Mouse (Mus musculus): ENCODE measurements at regions not wholly inside any gene's neighbourhood (a gene's known extent, or its start where the extent isn't known, plus 50 kb on each side); places are given as distances from the start of the nearest gene placed in this dataset.

DNA sequence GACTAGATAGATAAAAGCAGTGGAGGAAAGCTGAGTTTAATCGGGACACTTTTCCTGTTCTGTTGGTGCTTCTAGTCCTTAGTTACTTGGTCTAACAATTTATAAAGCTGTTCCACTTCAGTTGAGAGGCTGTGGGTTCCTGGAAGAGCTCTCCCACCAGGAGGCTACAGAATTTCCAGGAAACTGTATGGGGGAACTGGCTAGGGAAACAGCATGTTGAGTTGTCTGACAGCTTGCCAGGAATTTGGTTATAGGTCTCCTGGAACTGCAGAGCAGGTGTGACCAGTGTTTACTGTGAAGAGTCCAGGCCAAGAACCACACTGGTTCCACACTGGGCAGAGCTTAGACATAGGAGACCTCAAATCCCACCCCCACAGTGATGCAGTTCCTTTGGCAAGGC lies 65.0 kb upstream of the Pik3cg start:
- ATAC-seq (replicated peaks in 1 of 2; ENCODE audit: insufficient read depth in 1 of 2, low FRiP score in 2 of 2, low TSS enrichment in 1 of 2, low read depth in 1 of 2, poor library complexity in 2 of 2, severe bottlenecking in 2 of 2), result no peak

DNA sequence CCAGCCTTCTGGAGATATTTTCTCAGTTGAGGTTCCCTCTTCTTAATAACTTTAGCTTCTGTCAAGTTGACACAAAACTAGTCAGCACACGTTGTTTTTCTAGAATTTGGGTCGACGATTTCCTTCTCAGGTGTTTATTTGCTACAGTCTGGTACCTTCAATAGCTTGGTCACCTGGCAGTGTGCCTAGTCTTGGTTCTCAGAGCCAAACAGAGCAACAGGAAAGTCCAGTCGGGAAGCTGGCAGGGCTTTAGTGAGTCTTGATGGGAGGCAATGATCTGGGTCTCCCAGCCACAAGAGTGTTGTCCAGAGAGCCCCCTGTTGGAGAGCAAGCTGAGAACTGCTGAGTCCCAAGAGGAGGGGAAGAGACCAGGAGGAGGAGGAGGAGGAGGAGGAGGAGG lies 71.4 kb upstream of the Pik3cg start:
- no peak for ATAC-seq (replicated peaks in 1 of 2; ENCODE audit: insufficient read depth in 1 of 2, low FRiP score in 2 of 2, low TSS enrichment in 1 of 2, low read depth in 1 of 2, poor library complexity in 2 of 2, severe bottlenecking in 2 of 2)

DNA sequence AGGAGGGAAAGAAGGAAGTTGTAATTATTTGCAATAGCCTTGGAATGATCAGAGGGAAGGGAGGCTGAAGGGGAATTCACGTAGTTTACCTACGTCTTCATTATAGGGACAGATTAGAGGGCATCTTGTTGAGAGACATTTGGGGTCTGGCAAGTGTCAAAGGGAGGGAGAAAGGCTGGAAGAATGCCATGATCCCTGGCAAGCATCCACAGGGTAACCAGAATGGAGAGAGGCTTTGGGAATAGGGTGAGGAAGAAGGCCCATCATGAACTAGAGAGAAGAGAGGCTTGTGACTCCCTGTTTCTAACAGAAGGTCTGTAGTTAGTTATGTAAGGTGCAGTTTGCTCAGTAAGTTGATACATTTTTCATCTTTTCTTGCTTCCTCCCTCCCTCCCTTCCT lies 71.8 kb upstream of the Pik3cg start:
- no peak for ATAC-seq (replicated peaks in 1 of 2; ENCODE audit: insufficient read depth in 1 of 2, low FRiP score in 2 of 2, low TSS enrichment in 1 of 2, low read depth in 1 of 2, poor library complexity in 2 of 2, severe bottlenecking in 2 of 2)

DNA sequence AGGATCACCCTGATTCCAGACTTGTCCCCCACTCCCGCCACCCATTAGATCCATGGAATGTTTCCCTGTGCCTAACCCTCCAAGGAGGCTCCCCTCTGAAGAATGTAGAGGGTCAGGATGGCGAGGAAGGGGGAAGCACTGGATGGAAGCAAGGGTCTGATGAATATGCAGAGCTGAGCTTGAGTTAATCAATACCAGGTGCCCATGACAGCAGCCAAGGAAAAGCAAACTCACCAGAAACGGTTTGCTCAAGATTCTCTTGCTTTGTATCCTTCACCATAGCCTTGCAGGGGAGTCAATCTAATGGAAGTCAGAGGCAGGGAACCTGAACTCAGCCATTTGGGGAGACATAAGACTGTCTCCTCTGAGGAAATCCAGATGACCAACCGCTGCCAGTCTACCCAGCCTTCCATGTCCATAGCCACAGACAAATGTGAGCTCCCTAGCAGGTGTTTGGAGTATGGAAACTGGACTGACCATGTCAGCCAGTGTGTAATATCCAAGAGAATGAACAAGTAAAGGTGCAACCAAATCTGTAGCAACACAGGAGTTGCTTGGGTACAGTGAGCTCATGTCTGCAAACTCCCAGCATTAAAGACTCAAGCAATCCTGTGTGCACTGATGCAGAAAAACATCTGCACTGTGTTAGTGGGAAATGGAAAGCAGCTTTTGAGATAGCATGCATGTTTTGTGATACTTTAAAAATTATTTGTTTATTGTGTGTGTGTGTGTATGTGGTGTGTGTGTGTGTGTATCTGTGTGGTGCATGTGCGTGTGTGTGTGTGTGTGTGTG lies 74.1 kb upstream of the Pik3cg start:
- no peak for ATAC-seq (replicated peaks in 1 of 2; ENCODE audit: insufficient read depth in 1 of 2, low FRiP score in 2 of 2, low TSS enrichment in 1 of 2, low read depth in 1 of 2, poor library complexity in 2 of 2, severe bottlenecking in 2 of 2)

DNA sequence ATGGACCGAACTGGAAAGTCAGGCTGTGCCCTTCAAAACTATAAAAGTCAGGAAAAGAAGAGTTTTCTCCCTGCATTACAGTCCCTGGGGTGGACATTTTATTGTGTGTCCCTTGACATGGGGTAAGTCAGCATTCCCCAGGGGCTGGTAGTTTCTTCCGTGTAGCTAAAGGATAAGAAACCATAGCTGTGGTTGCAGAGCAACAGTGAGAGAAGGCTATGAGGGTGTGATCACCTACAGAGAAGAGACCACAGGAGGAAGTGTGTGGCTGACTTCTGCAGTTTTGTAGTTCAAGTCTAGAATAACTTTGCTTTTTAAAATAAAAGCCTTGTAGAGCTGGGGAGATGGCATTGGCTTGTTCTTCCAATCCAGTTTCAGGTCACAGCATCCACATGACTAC lies 76.6 kb upstream of the Pik3cg start:
- ATAC-seq (replicated peaks in 1 of 2; ENCODE audit: insufficient read depth in 1 of 2, low FRiP score in 2 of 2, low TSS enrichment in 1 of 2, low read depth in 1 of 2, poor library complexity in 2 of 2, severe bottlenecking in 2 of 2), result peak; percentile 27 to 29; a peak in 2 of 4 replicates

DNA sequence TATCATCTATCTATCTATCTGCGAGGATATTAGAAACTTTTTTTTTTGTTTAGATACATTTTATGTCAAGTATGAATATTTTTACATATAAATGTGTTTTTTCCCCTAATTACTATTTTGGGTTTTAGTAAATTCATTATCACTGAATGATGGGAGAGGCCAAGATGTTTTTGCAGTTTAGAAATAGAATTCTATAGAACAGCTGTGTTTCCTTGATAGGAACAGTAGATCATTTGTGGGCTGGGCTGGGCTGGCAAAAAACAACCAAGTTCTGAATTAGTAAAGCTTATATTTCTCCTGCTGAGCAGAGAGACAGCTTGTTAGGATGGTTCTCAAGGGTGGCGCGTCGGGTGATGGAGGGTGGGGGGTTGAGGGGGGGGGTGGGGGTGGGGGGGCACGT lies 78.2 kb upstream of the Pik3cg start:
- ATAC-seq (replicated peaks in 1 of 2; ENCODE audit: insufficient read depth in 1 of 2, low FRiP score in 2 of 2, low TSS enrichment in 1 of 2, low read depth in 1 of 2, poor library complexity in 2 of 2, severe bottlenecking in 2 of 2), result no peak

DNA sequence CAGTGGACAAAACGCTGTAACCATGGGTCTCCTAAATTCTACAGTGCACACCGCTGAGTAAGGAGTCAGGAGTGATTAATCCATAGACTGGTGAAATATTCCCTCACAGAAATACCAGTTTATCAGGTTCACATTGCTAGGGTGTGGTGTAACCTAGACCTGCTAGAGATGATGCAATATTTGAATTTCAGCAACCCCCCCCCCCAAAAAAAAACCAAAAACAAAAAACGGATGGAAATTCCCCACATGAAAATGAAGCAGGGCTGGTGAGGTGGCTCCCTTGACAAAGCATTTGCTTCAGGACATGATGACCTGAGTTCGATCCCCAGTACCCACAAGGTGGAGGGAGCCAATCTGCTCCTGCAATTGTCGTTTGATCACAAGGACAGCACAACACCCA lies 82.7 kb upstream of the Pik3cg start:
- ATAC-seq (replicated peaks in 1 of 2; ENCODE audit: insufficient read depth in 1 of 2, low FRiP score in 2 of 2, low TSS enrichment in 1 of 2, low read depth in 1 of 2, poor library complexity in 2 of 2, severe bottlenecking in 2 of 2), result no peak

DNA sequence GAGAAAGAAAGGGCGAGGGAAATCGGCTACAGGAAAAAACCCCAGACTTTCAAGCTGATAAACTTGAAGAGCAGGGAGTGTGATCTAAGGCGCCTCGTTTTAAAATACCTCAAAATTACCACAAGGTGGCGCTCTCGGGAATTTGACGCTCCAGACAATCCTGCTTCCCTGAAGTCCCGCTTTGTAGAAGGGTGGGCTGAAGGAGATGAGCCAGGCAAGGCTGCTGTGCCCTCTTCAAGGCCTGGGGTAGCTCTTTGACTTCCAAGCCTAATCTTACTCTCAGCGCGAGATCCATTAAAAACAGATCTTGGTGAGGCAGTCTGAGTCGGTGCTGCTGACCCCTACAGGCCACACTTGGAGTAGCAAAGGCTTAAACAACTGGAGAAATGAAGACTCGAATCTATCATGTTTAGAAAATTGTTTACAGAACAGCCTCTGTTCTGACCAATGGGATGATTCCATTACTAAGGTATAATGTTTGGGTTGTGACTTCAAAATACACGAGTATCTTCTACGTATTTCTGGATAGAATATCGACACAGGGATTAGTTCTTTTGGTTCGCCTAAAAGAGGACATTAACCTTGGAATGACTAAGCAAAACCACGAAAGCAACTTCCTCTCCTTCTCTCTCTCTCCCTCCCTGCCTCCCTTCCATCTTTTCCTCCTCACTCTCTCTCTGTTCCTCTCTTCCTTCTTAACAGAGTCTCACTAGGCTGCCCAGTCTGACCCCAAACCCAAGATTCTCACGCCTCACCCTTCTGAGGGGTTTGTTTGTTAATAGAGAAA lies 83.7 kb upstream of the Pik3cg start:
- ATAC-seq (replicated peaks in 1 of 2; ENCODE audit: insufficient read depth in 1 of 2, low FRiP score in 2 of 2, low TSS enrichment in 1 of 2, low read depth in 1 of 2, poor library complexity in 2 of 2, severe bottlenecking in 2 of 2), result peak; percentile 72 to 84

DNA sequence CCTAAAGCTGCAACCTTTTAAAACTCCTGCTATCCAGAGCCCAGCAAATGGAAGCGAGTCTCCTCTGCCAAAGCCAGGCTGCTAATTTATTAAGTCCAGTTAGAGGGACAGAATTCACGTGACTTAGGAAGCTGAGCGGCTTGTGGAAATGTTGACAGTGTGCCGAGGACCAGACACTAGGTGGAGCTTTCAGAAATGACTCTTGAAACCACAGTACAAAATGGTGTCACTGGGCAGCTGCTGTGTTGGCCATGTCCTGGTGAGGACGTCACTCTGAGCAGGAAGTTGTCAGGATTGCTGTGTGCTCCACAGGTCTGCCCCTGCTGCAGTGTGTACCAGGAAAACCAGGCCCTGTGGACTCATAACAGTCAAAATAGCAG lies 84.3 kb upstream of the Pik3cg start:
- ATAC-seq (replicated peaks in 1 of 2; ENCODE audit: insufficient read depth in 1 of 2, low FRiP score in 2 of 2, low TSS enrichment in 1 of 2, low read depth in 1 of 2, poor library complexity in 2 of 2, severe bottlenecking in 2 of 2), result peak; percentile 42 to 44

DNA sequence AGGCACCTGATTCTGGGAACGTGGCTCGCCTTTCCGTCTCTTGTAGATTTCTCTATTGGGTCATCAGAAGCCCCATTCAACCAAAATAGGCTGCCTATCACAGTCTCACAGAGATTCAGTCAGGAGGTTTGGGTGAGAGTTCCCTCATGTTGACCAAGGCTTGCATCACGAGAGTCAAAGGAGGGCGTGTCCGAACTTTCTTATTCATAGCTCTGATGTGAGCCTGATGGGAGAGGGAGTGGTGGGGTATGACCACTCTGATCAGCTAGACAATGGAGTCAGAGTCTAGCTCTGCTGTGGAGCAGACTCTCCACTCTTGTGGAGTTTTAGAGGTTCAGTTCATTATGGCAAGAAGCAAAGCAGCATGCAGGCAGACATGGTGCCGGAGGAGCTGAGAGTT lies 81.1 kb upstream of the Ccdc71l start:
- ATAC-seq (replicated peaks in 1 of 2; ENCODE audit: insufficient read depth in 1 of 2, low FRiP score in 2 of 2, low TSS enrichment in 1 of 2, low read depth in 1 of 2, poor library complexity in 2 of 2, severe bottlenecking in 2 of 2), result no peak

DNA sequence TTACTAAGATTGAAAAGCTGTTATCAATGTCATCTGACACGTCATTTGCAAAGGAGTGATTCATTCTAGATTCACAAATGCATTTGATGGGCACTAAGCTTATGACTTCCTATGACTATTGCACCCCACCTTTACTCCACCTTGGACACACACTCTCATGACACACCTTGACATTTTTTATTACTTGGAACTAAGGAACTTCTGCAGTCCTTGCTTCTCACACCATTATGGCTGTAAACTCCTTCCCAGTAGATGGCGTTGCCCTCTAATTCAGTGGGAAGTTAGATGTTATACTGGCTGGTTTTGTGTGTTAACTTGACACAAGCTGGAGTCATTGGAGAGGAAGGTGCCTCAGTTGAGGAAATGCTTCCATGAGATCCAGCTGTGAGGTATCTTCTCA lies 78.8 kb upstream of the Ccdc71l start:
- no peak for ATAC-seq (replicated peaks in 1 of 2; ENCODE audit: insufficient read depth in 1 of 2, low FRiP score in 2 of 2, low TSS enrichment in 1 of 2, low read depth in 1 of 2, poor library complexity in 2 of 2, severe bottlenecking in 2 of 2)

DNA sequence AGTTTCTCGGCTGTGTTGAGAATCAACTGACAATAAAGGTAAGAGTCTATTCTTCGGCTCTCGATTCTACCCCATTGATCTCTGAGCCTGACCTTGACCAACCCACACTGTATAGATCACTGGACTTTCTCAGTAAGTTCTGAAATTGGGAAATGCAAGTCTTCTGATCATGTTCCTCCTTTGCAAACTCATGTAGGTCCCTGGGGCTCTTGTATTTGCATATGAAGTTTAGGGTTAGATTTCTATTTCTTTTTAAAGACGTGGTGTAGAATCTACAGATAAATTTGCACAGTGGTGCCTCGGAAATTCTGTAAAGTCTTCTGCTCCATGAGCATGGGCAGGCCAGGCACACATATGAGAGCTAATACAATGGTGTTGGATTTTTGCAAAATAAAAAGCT lies 72.8 kb upstream of the Ccdc71l start:
- no peak for ATAC-seq (replicated peaks in 1 of 2; ENCODE audit: insufficient read depth in 1 of 2, low FRiP score in 2 of 2, low TSS enrichment in 1 of 2, low read depth in 1 of 2, poor library complexity in 2 of 2, severe bottlenecking in 2 of 2)

DNA sequence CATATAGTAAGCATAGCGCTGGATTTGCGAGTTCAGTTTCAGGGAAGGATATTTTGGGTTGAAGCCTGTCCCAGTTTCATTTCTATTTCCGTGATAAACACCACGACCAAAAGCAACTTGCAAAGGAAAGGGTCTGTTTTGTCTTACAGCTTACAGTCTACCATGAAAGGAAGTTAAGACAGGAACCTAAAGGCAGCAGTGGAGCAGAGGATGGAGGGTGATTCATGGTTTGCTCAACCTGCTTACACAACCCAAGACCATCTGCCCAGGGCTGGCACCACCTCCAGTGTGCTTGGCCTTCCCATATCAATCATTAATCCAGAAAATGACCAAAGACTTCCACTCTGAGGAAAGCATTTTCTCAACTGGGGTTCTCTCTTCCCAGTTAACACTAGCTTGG lies 72.2 kb upstream of the Ccdc71l start:
- ATAC-seq (replicated peaks in 1 of 2; ENCODE audit: insufficient read depth in 1 of 2, low FRiP score in 2 of 2, low TSS enrichment in 1 of 2, low read depth in 1 of 2, poor library complexity in 2 of 2, severe bottlenecking in 2 of 2), result no peak; a peak in 1 of 4 replicates

DNA sequence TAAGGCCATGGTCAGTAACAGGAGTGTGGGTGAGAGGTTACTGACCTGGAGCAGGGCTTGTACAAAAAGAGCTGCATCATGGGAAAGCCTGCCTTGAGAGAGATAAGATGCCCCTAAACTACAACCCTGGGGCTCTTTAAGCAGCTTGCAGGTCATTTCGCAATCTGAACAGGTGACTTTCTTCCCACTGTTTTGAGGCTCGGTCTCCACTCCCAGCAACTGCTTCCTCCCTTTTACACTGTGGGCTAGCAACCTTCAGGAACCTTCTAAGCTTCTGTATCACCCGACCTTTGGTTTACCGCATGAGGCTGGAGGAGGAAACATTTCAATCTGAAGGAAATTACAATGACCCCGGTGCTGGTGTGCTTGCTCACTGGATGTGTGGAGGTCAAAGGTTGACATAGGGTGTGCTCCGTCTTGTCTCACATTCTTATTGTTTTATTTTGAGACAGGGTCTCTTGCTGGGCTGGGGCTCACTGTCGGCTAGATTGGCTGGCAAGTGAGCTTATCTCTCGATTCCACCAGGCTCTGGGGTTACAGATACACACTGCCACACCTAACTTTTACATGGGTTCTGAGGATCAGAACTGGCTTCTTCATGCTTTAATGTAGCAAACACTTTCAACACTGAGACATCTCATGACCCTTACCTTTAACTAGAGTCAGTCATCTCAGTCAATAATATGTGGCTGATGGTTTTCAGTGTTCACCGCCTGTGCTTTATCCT lies 71.1 kb upstream of the Ccdc71l start:
- ATAC-seq (replicated peaks in 1 of 2; ENCODE audit: insufficient read depth in 1 of 2, low FRiP score in 2 of 2, low TSS enrichment in 1 of 2, low read depth in 1 of 2, poor library complexity in 2 of 2, severe bottlenecking in 2 of 2), result peak; percentile 42 to 51; a peak in 2 of 4 replicates

DNA sequence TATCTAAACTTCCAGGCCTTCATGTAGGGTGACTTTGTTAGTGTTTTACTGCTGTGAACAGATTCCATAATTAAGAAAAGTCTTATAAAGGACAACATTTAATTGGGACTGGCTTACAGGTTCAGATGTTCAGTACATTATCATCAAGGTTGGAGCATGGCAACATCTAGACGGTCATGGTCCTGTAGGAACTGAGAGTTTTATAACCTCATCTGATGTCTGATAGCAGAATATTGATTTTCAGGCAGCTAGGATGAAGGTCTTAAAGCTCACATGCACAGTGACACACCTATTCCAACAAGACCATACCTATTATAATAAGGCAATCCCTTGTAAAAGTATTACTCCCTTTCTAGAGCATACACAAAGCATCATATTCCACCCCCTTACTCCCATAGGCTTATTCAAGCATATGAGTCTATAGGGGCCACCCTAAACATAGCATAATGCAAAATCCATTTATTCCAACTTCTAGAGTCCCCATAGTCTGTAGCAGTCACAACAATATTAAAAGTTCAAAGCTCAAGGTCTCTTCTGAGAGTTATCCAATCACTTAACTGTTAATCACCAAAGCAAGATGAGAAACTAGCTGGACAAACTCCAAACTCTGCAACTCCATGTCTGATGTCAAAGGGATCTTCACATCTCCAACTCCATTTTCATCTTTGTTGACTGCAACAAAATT lies 63.3 kb upstream of the Ccdc71l start:
- ATAC-seq (replicated peaks in 1 of 2; ENCODE audit: insufficient read depth in 1 of 2, low FRiP score in 2 of 2, low TSS enrichment in 1 of 2, low read depth in 1 of 2, poor library complexity in 2 of 2, severe bottlenecking in 2 of 2), result no peak

Data from hematopoietic stem cell, adult 5-6 weeks (primary cell).